Mouse (Mus musculus) CH12.LX (cell line): ENCODE measurements around the gene Col4a2. TPM values are rescaled to one million over a fixed set of nuclear protein-coding genes. Genes with fewer than 3 reads are reported as not detected.

ENCODE experiments used
- DNase-seq: peaks from one replicate; pipeline ENCODE4 v3.0.0-alpha.2; 2013; ENCODE audit errors: extremely low read depth
- H3K27ac ChIP-seq: 2 replicates; pipeline ENCODE4 v1.5.1; 2012; ENCODE audit warnings: low read depth, mild to moderate bottlenecking, control low read depth, moderate library complexity; ENCODE audit not compliant: insufficient read depth
- H3K27me3 ChIP-seq: replicated peaks from 2 replicates; pipeline ENCODE3; 2012; ENCODE audit warnings: inconsistent platforms
- H3K36me3 ChIP-seq, 2 experiments: replicated peaks in 1 of 2; 2 replicates each; pipeline versions ENCODE3 to v1.6.1; 2012; ENCODE audit warnings: inconsistent platforms in 1 of 2, low read length in 1 of 2, mild to moderate bottlenecking in 1 of 2, mixed read lengths in 1 of 2, moderate library complexity in 1 of 2; ENCODE audit not compliant: control insufficient read depth in 1 of 2, insufficient read depth in 1 of 2
- H3K4me1 ChIP-seq, 2 experiments: 2 replicates each; pipeline ENCODE4 v1.6.1; 2012; ENCODE audit warnings: inconsistent platforms in 1 of 2, moderate library complexity in 1 of 2; ENCODE audit not compliant: insufficient read depth in 2 of 2, control insufficient read depth in 1 of 2
- H3K4me2 ChIP-seq: 2 replicates; pipeline ENCODE4 v1.6.1; 2012; ENCODE audit warnings: low read depth, mild to moderate bottlenecking, control low read depth; ENCODE audit not compliant: poor library complexity, insufficient read depth, severe bottlenecking
- H3K4me3 ChIP-seq, 3 experiments: fragments of 150-350 bp in 1 of 3; sonication (generic) in 1 of 3; replicated peaks in 1 of 3; 2 replicates each; pipeline versions ENCODE3 to v1.5.1; 2011 to 2012; ENCODE audit warnings: low read depth in 2 of 3, low read length in 2 of 3, mild to moderate bottlenecking in 2 of 3, moderate library complexity in 2 of 3, control low read depth in 1 of 3, improper control_type of control experiment in 1 of 3, inconsistent platforms in 1 of 3, mixed read lengths in 1 of 3; ENCODE audit not compliant: poor library complexity in 1 of 3
- H3K79me2 ChIP-seq: replicated peaks from 2 replicates; pipeline ENCODE4 v1.6.1; 2012; ENCODE audit warnings: mild to moderate bottlenecking, moderate library complexity; ENCODE audit not compliant: control insufficient read depth, poor library complexity, insufficient read depth, severe bottlenecking; ENCODE audit errors: extremely low read depth
- H3K9ac ChIP-seq: 2 replicates; pipeline ENCODE4 v1.6.1; 2012; ENCODE audit warnings: low read depth, mild to moderate bottlenecking, control low read depth, moderate library complexity; ENCODE audit not compliant: insufficient read depth
- H3K9me3 ChIP-seq: replicated peaks from 2 replicates; pipeline ENCODE3; 2012; ENCODE audit warnings: low read length, inconsistent platforms, mixed read lengths
- BHLHE40 ChIP-seq: IDR thresholded peaks from 2 replicates; pipeline ENCODE4 v1.6.1; 2011; ENCODE audit warnings: mild to moderate bottlenecking, low read depth, low read length, improper control_type of control experiment
- CHD1 ChIP-seq: IDR thresholded peaks from 2 replicates; pipeline ENCODE4 v1.6.1; 2012; ENCODE audit warnings: low read depth, low read length, improper control_type of control experiment, inconsistent platforms
- CHD2 ChIP-seq: IDR thresholded peaks from 2 replicates; pipeline ENCODE4 v1.6.1; 2011; ENCODE audit warnings: low read length, improper control_type of control experiment
- CTCF ChIP-seq, 2 experiments: IDR thresholded peaks in 1 of 2; conservative IDR thresholded peaks in 1 of 2; 2 replicates each; pipeline ENCODE4 v1.5.1; 2011 to 2012; ENCODE audit warnings: low read depth in 2 of 2, low read length in 2 of 2, improper control_type of control experiment in 1 of 2, inconsistent platforms in 1 of 2, mild to moderate bottlenecking in 1 of 2, moderate library complexity in 1 of 2
- E2F4 ChIP-seq: IDR thresholded peaks from 2 replicates; pipeline ENCODE4 v1.6.1; 2011; ENCODE audit warnings: low read depth, low read length, improper control_type of control experiment; ENCODE audit not compliant: insufficient replicate concordance
- HCFC1 ChIP-seq: IDR thresholded peaks from 2 replicates; pipeline ENCODE4 v1.6.1; 2012; ENCODE audit warnings: low read depth, mild to moderate bottlenecking, inconsistent platforms, low read length, improper control_type of control experiment
- JUN ChIP-seq: IDR thresholded peaks from 2 replicates; pipeline ENCODE4 v1.6.1; 2011; ENCODE audit warnings: low read depth, mild to moderate bottlenecking, low read length, improper control_type of control experiment, moderate library complexity; ENCODE audit not compliant: insufficient read depth
- KAT2A ChIP-seq: IDR thresholded peaks from 2 replicates; pipeline ENCODE4 v1.6.1; 2012; ENCODE audit warnings: low read length, improper control_type of control experiment, inconsistent platforms; ENCODE audit not compliant: insufficient replicate concordance
- MAX ChIP-seq: IDR thresholded peaks from 2 replicates; pipeline ENCODE4 v1.6.1; 2011; ENCODE audit warnings: low read length, improper control_type of control experiment
- MEF2A ChIP-seq: IDR thresholded peaks from 2 replicates; pipeline ENCODE4 v1.6.1; 2014; ENCODE audit warnings: low read depth, mild to moderate bottlenecking, inconsistent platforms, low read length, improper control_type of control experiment, borderline replicate concordance
- MXI1 ChIP-seq: IDR thresholded peaks from 2 replicates; pipeline ENCODE4 v1.6.1; 2011; ENCODE audit warnings: mild to moderate bottlenecking, low read depth, low read length, improper control_type of control experiment
- PAX5 ChIP-seq: IDR thresholded peaks from 2 replicates; pipeline ENCODE4 v1.6.1; 2012; ENCODE audit warnings: low read length, inconsistent platforms, mixed read lengths
- RAD21 ChIP-seq: IDR thresholded peaks from 2 replicates; pipeline ENCODE4 v1.6.1; 2011; ENCODE audit warnings: low read depth, mild to moderate bottlenecking, low read length, improper control_type of control experiment, moderate library complexity
- SIN3A ChIP-seq: IDR thresholded peaks from 2 replicates; pipeline ENCODE4 v1.6.1; 2012; ENCODE audit warnings: low read length, improper control_type of control experiment, inconsistent platforms
- SMC3 ChIP-seq: IDR thresholded peaks from 2 replicates; pipeline ENCODE4 v1.6.1; 2011; ENCODE audit warnings: low read depth, low read length, improper control_type of control experiment
- TBP ChIP-seq: conservative IDR thresholded peaks from 2 replicates; pipeline ENCODE4 v1.6.1; 2011; ENCODE audit warnings: low read depth, low read length, improper control_type of control experiment
- UBTF ChIP-seq: IDR thresholded peaks from 2 replicates; pipeline ENCODE4 v1.6.1; 2012; ENCODE audit warnings: low read depth, mild to moderate bottlenecking, inconsistent platforms, low read length, improper control_type of control experiment, moderate library complexity
- USF1 ChIP-seq: IDR thresholded peaks from 2 replicates; pipeline ENCODE4 v1.6.1; 2014; ENCODE audit warnings: low read depth, mild to moderate bottlenecking, inconsistent platforms, low read length, improper control_type of control experiment
- USF2 ChIP-seq: conservative IDR thresholded peaks from 2 replicates; pipeline ENCODE4 v1.6.1; 2011; ENCODE audit warnings: low read depth, low read length, improper control_type of control experiment
- ZC3H11A ChIP-seq: IDR thresholded peaks from 2 replicates; pipeline ENCODE4 v1.6.1; 2012; ENCODE audit warnings: low read depth, mild to moderate bottlenecking, inconsistent platforms, low read length, improper control_type of control experiment
- ZNF384 ChIP-seq: IDR thresholded peaks from 2 replicates; pipeline ENCODE4 v1.6.1; 2012; ENCODE audit warnings: low read depth, low read length, improper control_type of control experiment, inconsistent platforms
- dilution Hi-C: fragments of 300-500 bp; cut with MboI; formaldehyde crosslinking; loops from 2 replicates; pipeline ENCODE4 v1.14.3; 2020; ENCODE audit warnings: low sequenced_read_pairs; ENCODE audit not compliant: extremely low pct_unique_long_range_greater_than_20kb, extremely low pct_ligation_motif_present
- in situ Hi-C: fragments of 300-500 bp; cut with MboI; formaldehyde crosslinking; loops from 3 replicates; pipeline ENCODE4 v1.14.3; 2019; ENCODE audit warnings: low sequenced_read_pairs, low pct_ligation_motif_present, low pct_unique_long_range_greater_than_20kb, mixed read lengths
- polyA plus RNA-seq: library from polyadenylated mRNA; unstranded; fragments of >175 nt; gene quantifications from 2 replicates; pipeline ENCODE4 v1.2.1, GENCODE M21; 2012; ENCODE audit warnings: low read depth; ENCODE audit not compliant: insufficient read length
- total RNA-seq, 2 experiments: library from RNA; depleted of rRNA; stranded (reverse); fragments of 300-350 nt in 1 of 2; fragments of >200 nt in 1 of 2; gene quantifications; 2 replicates each; pipeline ENCODE4 v1.2.3; 2012 to 2014

The Col4a2 gene
- total and polyA plus RNA-seq, 3 experiments = 0.04 to 0.07 TPM; not detected in 1

- no peaks in the 10 kb centered on the region for H3K79me2 ChIP-seq
- no peak overlapping the region for H3K4me3 ChIP-seq
- H3K4me2 ChIP-seq = no peak overlapping the region
- dilution Hi-C loops = no loop called here
- DNase-seq = no peak
- TF ChIP-seq MAX = no peak
- no peak for TF ChIP-seq BHLHE40
- TF ChIP-seq CHD1 = no peak
- TF ChIP-seq RAD21 = no peak
- no peak for TF ChIP-seq TBP
- TF ChIP-seq, all 38 proteins: peak for 0
- Histone ChIP-seq H3K36me3 (no peaks in the 10 kb centered on the region), H3K9ac (no peak overlapping the region), H3K4me1 (no peaks in the 10 kb centered on the region), H3K27ac (no peak overlapping the region), H3K27me3 (peaks cover 7% of the 10 kb centered on the region), H3K9me3 (no peaks in the 10 kb centered on the region)
- in situ Hi-C loops = no loop called here
Observed at GRCm38 (mm10) chr8:11307451-11307850, 5.2 kb upstream of the Col4a2 start.

- no peak for DNase-seq
Observed at GRCm38 (mm10) chr8:11308570-11308998, 4.0 kb upstream of the Col4a2 start.

GRCm38 (mm10) chr8:11309226-11309625 lies 3.4 kb upstream of the Col4a2 start:
- Histone ChIP-seq H3K4me3 (no peak overlapping the region), H3K27ac (no peak overlapping the region), H3K79me2 (no peaks in the 10 kb centered on the region), H3K36me3 (no peaks in the 10 kb centered on the region), H3K27me3 (peaks cover 7% of the 10 kb centered on the region), H3K9me3 (no peaks in the 10 kb centered on the region), H3K9ac (no peak overlapping the region), H3K4me1 (no peaks in the 10 kb centered on the region), H3K4me2 (no peak overlapping the region)
- dilution Hi-C loops (no loop called here), in situ Hi-C loops (no loop called here)
- no peak for DNase-seq
- no peak for TF ChIP-seq SMC3
- no peak for TF ChIP-seq MEF2A
- no peak for TF ChIP-seq KAT2A
- no peak for TF ChIP-seq SIN3A

More at GRCm38 (mm10) chr8:11308570-11308998, 4.0 kb upstream of the Col4a2 start:
- H3K79me2 ChIP-seq = no peaks in the 10 kb centered on the region
- H3K27me3 ChIP-seq = peaks cover 7% of the 10 kb centered on the region
- H3K9me3 ChIP-seq = no peaks in the 10 kb centered on the region
- dilution Hi-C loops = no loop called here
- TF ChIP-seq RAD21 (no peak), UBTF (no peak), MXI1 (no peak), ZNF384 (no peak), TBP (no peak), JUN (no peak), HCFC1 (no peak), USF2 (no peak), MAX (no peak), BHLHE40 (no peak), E2F4 (no peak), USF1 (no peak), CHD1 (no peak), CHD2 (no peak), PAX5 (no peak), CTCF (conservative IDR thresholded peaks at IDR 0.05 in 1 of 2, IDR thresholded peaks at IDR 0.05 in 1 of 2; ENCODE audit: low read depth in 2 of 2, low read length in 2 of 2) (no peak), SIN3A (no peak), ZC3H11A (no peak)
- TF ChIP-seq, all 38 proteins: peak for 0
- H3K9ac ChIP-seq = no peak overlapping the region
- H3K36me3 ChIP-seq = no peaks in the 10 kb centered on the region
- no peaks in the 10 kb centered on the region for H3K4me1 ChIP-seq
- H3K4me3 ChIP-seq = no peak overlapping the region
- in situ Hi-C loops = no loop called here
- no peak overlapping the region for H3K4me2 ChIP-seq
- H3K27ac ChIP-seq = no peak overlapping the region
